Mouse (Mus musculus) lung, postnatal 0 days (tissue): Measurements from ENCODE around the gene Cst6. TPM values are rescaled to one million over a fixed set of nuclear protein-coding genes. Genes with fewer than 3 reads are reported as not detected.

ENCODE experiments used
- ATAC-seq: fragments of 200-750 bp; cut with Nextera tagmentation; 2 replicates; pipeline ENCODE4 v1.8.0; 2017; ENCODE audit warnings: moderate library complexity
- DNase-seq: peaks from one replicate; pipeline ENCODE4 v3.0.0-alpha.2; 2016; ENCODE audit warnings: low spot score
- H3K27ac ChIP-seq: fragments of 300-500 bp; sonication (generic); 2 replicates; pipeline ENCODE4 v1.5.1; 2014; ENCODE audit warnings: antibody characterized with exemption, mild to moderate bottlenecking, low read length, mixed read lengths
- H3K27me3 ChIP-seq: fragments of 300-500 bp; sonication (generic); replicated peaks from 2 replicates; pipeline ENCODE4 v1.6.1; 2014; ENCODE audit warnings: low read length, mixed read lengths; ENCODE audit not compliant: insufficient read depth
- H3K36me3 ChIP-seq: fragments of 300-500 bp; sonication (generic); 2 replicates; pipeline ENCODE4 v1.6.1; 2014; ENCODE audit warnings: low read length, mixed read lengths; ENCODE audit not compliant: insufficient read depth
- H3K4me1 ChIP-seq: fragments of 300-500 bp; sonication (generic); 2 replicates; pipeline ENCODE4 v1.6.1; 2014; ENCODE audit warnings: antibody characterized with exemption, low read depth, low read length, mixed read lengths; ENCODE audit not compliant: insufficient read depth
- H3K4me2 ChIP-seq: fragments of 300-500 bp; sonication (generic); replicated peaks from 2 replicates; pipeline ENCODE4 v1.6.1; 2014; ENCODE audit warnings: low read depth, mild to moderate bottlenecking, low read length, moderate library complexity, mixed read lengths
- H3K4me3 ChIP-seq: fragments of 300-500 bp; sonication (generic); 2 replicates; pipeline ENCODE4 v1.5.1; 2014; ENCODE audit warnings: low read depth, low read length
- H3K9ac ChIP-seq: fragments of 300-500 bp; sonication (generic); replicated peaks from 2 replicates; pipeline ENCODE4 v1.6.1; 2014; ENCODE audit warnings: low read depth, mild to moderate bottlenecking
- H3K9me3 ChIP-seq: fragments of 300-500 bp; sonication (generic); 2 replicates; pipeline ENCODE4 v1.6.1; 2016; ENCODE audit warnings: low read length, mixed read lengths
- CTCF ChIP-seq: IDR thresholded peaks from 2 replicates; pipeline ENCODE4 v1.5.1; 2016; ENCODE audit warnings: antibody characterized with exemption, mild to moderate bottlenecking
- EP300 ChIP-seq: IDR thresholded peaks from 2 replicates; pipeline ENCODE4 v1.6.1; 2016; ENCODE audit warnings: antibody characterized with exemption, mild to moderate bottlenecking, control low read depth
- WGBS: fragments of 180-500 bp; shearing (Covaris S2); extraction: QIAGEN DNeasy Blood & Tissue Kit; methylation state at CpG from one replicate; pipeline ENCODE4 v1.1.7; 2014; 5-methylcytosine and 5-hydroxymethylcytosine counted together
- polyA plus RNA-seq: library from polyadenylated mRNA; unstranded; fragments of >200 nt; fragmentation: Nextera tagmentation; extraction: Ambion mirVana; gene quantifications from 2 replicates; pipeline ENCODE4 v1.2.1, GENCODE M21; 2015

Cst6 gene
- polyA plus RNA-seq, 1 experiment from 2014 or later = 1.4 TPM

- H3K9ac ChIP-seq = peak within 1 kb of the TSS; percentile 91
- peaks cover 12% of the 10 kb centered on the region; the same call in 1 of the 2 replicates for H3K4me1 ChIP-seq
- H3K9me3 ChIP-seq = no peaks in the 10 kb centered on the region
- H3K27me3 ChIP-seq = no peaks in the 10 kb centered on the region
- TF ChIP-seq CTCF (no peak), EP300 (no peak; the same call in 1 of the 2 replicates)
- H3K4me2 ChIP-seq = peak within 1 kb of the TSS; percentile 67
- peak; percentile 97 for ATAC-seq
- H3K27ac ChIP-seq = peak within 1 kb of the TSS; percentile 91
- peaks cover 10% of the 10 kb centered on the region for H3K36me3 ChIP-seq
- 1% methylated on average over 43 of the region's 43 CpGs for WGBS
- peak within 1 kb of the TSS; percentile 94 for H3K4me3 ChIP-seq
- DNase-seq = peak; percentile 100
These were observed 39.3 kb upstream of the Cst6 start, which contains the start of gene Sart1 for GRCm38 (mm10) chr19:5388588-5389242. TSS of gene Sart1 (minus strand) at chr19:5388703.

GRCm38 (mm10) chr19:5388011-5388441 is 38.7 kb upstream of the Cst6 start:
- H3K4me1 ChIP-seq = peaks cover 12% of the 10 kb centered on the region; the same call in 1 of the 2 replicates
- peak; percentile 43 for ATAC-seq
- H3K9ac ChIP-seq = peak overlapping the region; percentile 91
- DNase-seq = peak; percentile 31
- no peaks in the 10 kb centered on the region for H3K27me3 ChIP-seq
- H3K4me2 ChIP-seq = peak overlapping the region; percentile 67
- TF ChIP-seq CTCF = no peak
- WGBS = under 1% methylated on average over 42 of the region's 43 CpGs
- H3K36me3 ChIP-seq = peaks cover 17% of the 10 kb centered on the region
- no peaks in the 10 kb centered on the region for H3K9me3 ChIP-seq
- H3K27ac ChIP-seq = peak overlapping the region; percentile 91
- H3K4me3 ChIP-seq = peak overlapping the region; percentile 94

- no peak overlapping the region for H3K27ac ChIP-seq
- H3K27me3 ChIP-seq = no peaks in the 10 kb centered on the region
- H3K4me1 ChIP-seq = peaks cover 11% of the 10 kb centered on the region; the same call in 1 of the 2 replicates
- DNase-seq = no peak
- ATAC-seq = no peak
- peaks cover 48% of the 10 kb centered on the region for H3K36me3 ChIP-seq
- WGBS = 90% methylated on average over 8 of the region's 8 CpGs
- no peak overlapping the region for H3K4me3 ChIP-seq
- H3K4me2 ChIP-seq = no peak overlapping the region
- no peaks in the 10 kb centered on the region for H3K9me3 ChIP-seq
- TF ChIP-seq CTCF (no peak), EP300 (no peak)
- H3K9ac ChIP-seq = no peak overlapping the region
These were observed 35.3 kb upstream of the Cst6 start for GRCm38 (mm10) chr19:5384715-5385114.

GRCm38 (mm10) chr19:5383326-5383725 is 34.0 kb upstream of the Cst6 start:
- 90% methylated on average over 12 of the region's 12 CpGs for WGBS
- H3K27me3 ChIP-seq = no peaks in the 10 kb centered on the region
- DNase-seq (no peak), ATAC-seq (no peak)
- no peak overlapping the region for H3K4me2 ChIP-seq
- no peaks in the 10 kb centered on the region for H3K9me3 ChIP-seq
- H3K36me3 ChIP-seq = peaks cover 62% of the 10 kb centered on the region
- TF ChIP-seq EP300 = no peak
- TF ChIP-seq CTCF = no peak
- no peak overlapping the region for H3K27ac ChIP-seq
- peaks cover 5% of the 10 kb centered on the region; the same call in 1 of the 2 replicates for H3K4me1 ChIP-seq
- no peak overlapping the region for H3K4me3 ChIP-seq
- no peak overlapping the region for H3K9ac ChIP-seq

- no peak overlapping the region for H3K9ac ChIP-seq
- TF ChIP-seq CTCF = no peak
- TF ChIP-seq EP300 = no peak
- H3K4me3 ChIP-seq = no peak overlapping the region
- H3K4me2 ChIP-seq = no peak overlapping the region
- WGBS = 87% methylated on average over 1 of the region's 1 CpGs
- H3K27ac ChIP-seq = no peak overlapping the region
- H3K4me1 ChIP-seq = no peaks in the 10 kb centered on the region
- no peaks in the 10 kb centered on the region for H3K27me3 ChIP-seq
- no peaks in the 10 kb centered on the region for H3K9me3 ChIP-seq
- no peak for ATAC-seq
- H3K36me3 ChIP-seq = peaks cover 51% of the 10 kb centered on the region
- no peak for DNase-seq
These were observed 28.1 kb upstream of the Cst6 start for GRCm38 (mm10) chr19:5377446-5377845.

GRCm38 (mm10) chr19:5374748-5375147 is 25.4 kb upstream of the Cst6 start:
- no peak for ATAC-seq

More at GRCm38 (mm10) chr19:5374748-5375147, 25.4 kb upstream of the Cst6 start:
- Histone ChIP-seq H3K9ac (no peak overlapping the region), H3K27me3 (no peaks in the 10 kb centered on the region), H3K9me3 (no peaks in the 10 kb centered on the region), H3K4me2 (no peak overlapping the region), H3K36me3 (peaks cover 38% of the 10 kb centered on the region; the same call in 1 of the 2 replicates), H3K27ac (no peak overlapping the region), H3K4me3 (no peak overlapping the region), H3K4me1 (no peaks in the 10 kb centered on the region)
- 56% methylated on average over 4 of the region's 4 CpGs for WGBS
- DNase-seq = no peak
- TF ChIP-seq CTCF (no peak), EP300 (no peak)
